Mouse (Mus musculus) CH12.LX (cell line): Measurements from ENCODE around the gene Cdk4. TPM values are rescaled to one million over a fixed set of nuclear protein-coding genes. Genes with fewer than 3 reads are reported as not detected.

Experiments
- DNase-seq: peaks from one replicate; pipeline ENCODE4 v3.0.0-alpha.2; 2013; ENCODE audit errors: extremely low read depth
- H3K27ac ChIP-seq: 2 replicates; pipeline ENCODE4 v1.5.1; 2012; ENCODE audit warnings: low read depth, mild to moderate bottlenecking, control low read depth, moderate library complexity; ENCODE audit not compliant: insufficient read depth
- H3K27me3 ChIP-seq: replicated peaks from 2 replicates; pipeline ENCODE3; 2012; ENCODE audit warnings: inconsistent platforms
- H3K36me3 ChIP-seq, 2 experiments: replicated peaks in 1 of 2; 2 replicates each; pipeline versions ENCODE3 to v1.6.1; 2012; ENCODE audit warnings: inconsistent platforms in 1 of 2, low read length in 1 of 2, mild to moderate bottlenecking in 1 of 2, mixed read lengths in 1 of 2, moderate library complexity in 1 of 2; ENCODE audit not compliant: control insufficient read depth in 1 of 2, insufficient read depth in 1 of 2
- H3K4me1 ChIP-seq, 2 experiments: 2 replicates each; pipeline ENCODE4 v1.6.1; 2012; ENCODE audit warnings: inconsistent platforms in 1 of 2, moderate library complexity in 1 of 2; ENCODE audit not compliant: insufficient read depth in 2 of 2, control insufficient read depth in 1 of 2
- H3K4me2 ChIP-seq: 2 replicates; pipeline ENCODE4 v1.6.1; 2012; ENCODE audit warnings: low read depth, mild to moderate bottlenecking, control low read depth; ENCODE audit not compliant: poor library complexity, insufficient read depth, severe bottlenecking
- H3K4me3 ChIP-seq, 3 experiments: fragments of 150-350 bp in 1 of 3; sonication (generic) in 1 of 3; replicated peaks in 1 of 3; 2 replicates each; pipeline versions ENCODE3 to v1.5.1; 2011 to 2012; ENCODE audit warnings: low read depth in 2 of 3, low read length in 2 of 3, mild to moderate bottlenecking in 2 of 3, moderate library complexity in 2 of 3, control low read depth in 1 of 3, improper control_type of control experiment in 1 of 3, inconsistent platforms in 1 of 3, mixed read lengths in 1 of 3; ENCODE audit not compliant: poor library complexity in 1 of 3
- H3K79me2 ChIP-seq: replicated peaks from 2 replicates; pipeline ENCODE4 v1.6.1; 2012; ENCODE audit warnings: mild to moderate bottlenecking, moderate library complexity; ENCODE audit not compliant: control insufficient read depth, poor library complexity, insufficient read depth, severe bottlenecking; ENCODE audit errors: extremely low read depth
- H3K9ac ChIP-seq: 2 replicates; pipeline ENCODE4 v1.6.1; 2012; ENCODE audit warnings: low read depth, mild to moderate bottlenecking, control low read depth, moderate library complexity; ENCODE audit not compliant: insufficient read depth
- H3K9me3 ChIP-seq: replicated peaks from 2 replicates; pipeline ENCODE3; 2012; ENCODE audit warnings: low read length, inconsistent platforms, mixed read lengths
- CHD2 ChIP-seq: IDR thresholded peaks from 2 replicates; pipeline ENCODE4 v1.6.1; 2011; ENCODE audit warnings: low read length, improper control_type of control experiment
- CTCF ChIP-seq, 2 experiments: IDR thresholded peaks in 1 of 2; conservative IDR thresholded peaks in 1 of 2; 2 replicates each; pipeline ENCODE4 v1.5.1; 2011 to 2012; ENCODE audit warnings: low read depth in 2 of 2, low read length in 2 of 2, improper control_type of control experiment in 1 of 2, inconsistent platforms in 1 of 2, mild to moderate bottlenecking in 1 of 2, moderate library complexity in 1 of 2
- E2F4 ChIP-seq: IDR thresholded peaks from 2 replicates; pipeline ENCODE4 v1.6.1; 2011; ENCODE audit warnings: low read depth, low read length, improper control_type of control experiment; ENCODE audit not compliant: insufficient replicate concordance
- ELF1 ChIP-seq: IDR thresholded peaks from 2 replicates; pipeline ENCODE4 v1.6.1; 2014; ENCODE audit warnings: low read depth, mild to moderate bottlenecking, inconsistent platforms, low read length, improper control_type of control experiment
- EP300 ChIP-seq: IDR thresholded peaks from 2 replicates; pipeline ENCODE4 v1.6.1; 2011; ENCODE audit warnings: low read length, improper control_type of control experiment
- HCFC1 ChIP-seq: IDR thresholded peaks from 2 replicates; pipeline ENCODE4 v1.6.1; 2012; ENCODE audit warnings: low read depth, mild to moderate bottlenecking, inconsistent platforms, low read length, improper control_type of control experiment
- KAT2A ChIP-seq: IDR thresholded peaks from 2 replicates; pipeline ENCODE4 v1.6.1; 2012; ENCODE audit warnings: low read length, improper control_type of control experiment, inconsistent platforms; ENCODE audit not compliant: insufficient replicate concordance
- MAX ChIP-seq: IDR thresholded peaks from 2 replicates; pipeline ENCODE4 v1.6.1; 2011; ENCODE audit warnings: low read length, improper control_type of control experiment
- MAZ ChIP-seq: IDR thresholded peaks from 2 replicates; pipeline ENCODE4 v1.6.1; 2012; ENCODE audit warnings: low read depth, mild to moderate bottlenecking, inconsistent platforms, low read length, improper control_type of control experiment, moderate library complexity
- MXI1 ChIP-seq: IDR thresholded peaks from 2 replicates; pipeline ENCODE4 v1.6.1; 2011; ENCODE audit warnings: mild to moderate bottlenecking, low read depth, low read length, improper control_type of control experiment
- MYC ChIP-seq: IDR thresholded peaks from 2 replicates; pipeline ENCODE4 v1.6.1; 2011; ENCODE audit warnings: low read depth, mild to moderate bottlenecking, improper control_type of control experiment, low read length
- NELFE ChIP-seq: IDR thresholded peaks from 2 replicates; pipeline ENCODE4 v1.6.1; 2011; ENCODE audit warnings: low read depth, low read length, improper control_type of control experiment
- NRF1 ChIP-seq: IDR thresholded peaks from 2 replicates; pipeline ENCODE4 v1.6.1; 2014; ENCODE audit warnings: low read depth, mild to moderate bottlenecking, inconsistent platforms, low read length, improper control_type of control experiment, moderate library complexity
- PAX5 ChIP-seq: IDR thresholded peaks from 2 replicates; pipeline ENCODE4 v1.6.1; 2012; ENCODE audit warnings: low read length, inconsistent platforms, mixed read lengths
- POLR2AphosphoS2 ChIP-seq: IDR thresholded peaks from 2 replicates; pipeline ENCODE4 v1.6.1; 2011; ENCODE audit warnings: low read depth, low read length, improper control_type of control experiment
- RCOR1 ChIP-seq: conservative IDR thresholded peaks from 2 replicates; pipeline ENCODE4 v1.6.1; 2012; ENCODE audit warnings: low read depth, mild to moderate bottlenecking, inconsistent platforms, low read length, improper control_type of control experiment
- SMC3 ChIP-seq: IDR thresholded peaks from 2 replicates; pipeline ENCODE4 v1.6.1; 2011; ENCODE audit warnings: low read depth, low read length, improper control_type of control experiment
- ZC3H11A ChIP-seq: IDR thresholded peaks from 2 replicates; pipeline ENCODE4 v1.6.1; 2012; ENCODE audit warnings: low read depth, mild to moderate bottlenecking, inconsistent platforms, low read length, improper control_type of control experiment
- ZMIZ1 ChIP-seq: IDR thresholded peaks from 2 replicates; pipeline ENCODE4 v1.6.1; 2012; ENCODE audit warnings: low read depth, mild to moderate bottlenecking, inconsistent platforms, low read length, improper control_type of control experiment
- ZNF384 ChIP-seq: IDR thresholded peaks from 2 replicates; pipeline ENCODE4 v1.6.1; 2012; ENCODE audit warnings: low read depth, low read length, improper control_type of control experiment, inconsistent platforms
- dilution Hi-C: fragments of 300-500 bp; cut with MboI; formaldehyde crosslinking; loops from 2 replicates; pipeline ENCODE4 v1.14.3; 2020; ENCODE audit warnings: low sequenced_read_pairs; ENCODE audit not compliant: extremely low pct_unique_long_range_greater_than_20kb, extremely low pct_ligation_motif_present
- in situ Hi-C: fragments of 300-500 bp; cut with MboI; formaldehyde crosslinking; loops from 3 replicates; pipeline ENCODE4 v1.14.3; 2019; ENCODE audit warnings: low sequenced_read_pairs, low pct_ligation_motif_present, low pct_unique_long_range_greater_than_20kb, mixed read lengths
- polyA plus RNA-seq: library from polyadenylated mRNA; unstranded; fragments of >175 nt; gene quantifications from 2 replicates; pipeline ENCODE4 v1.2.1, GENCODE M21; 2012; ENCODE audit warnings: low read depth; ENCODE audit not compliant: insufficient read length
- total RNA-seq, 2 experiments: library from RNA; depleted of rRNA; stranded (reverse); fragments of 300-350 nt in 1 of 2; fragments of >200 nt in 1 of 2; gene quantifications; 2 replicates each; pipeline ENCODE4 v1.2.3; 2012 to 2014

Gene Cdk4
- total and polyA plus RNA-seq, 3 experiments, result 257 to 921 (median 864) TPM

- no peak for DNase-seq
- dilution Hi-C loops, result no loop called here
- TF ChIP-seq POLR2AphosphoS2, result no peak
- no peak for TF ChIP-seq ZNF384
- TF ChIP-seq HCFC1, result no peak
- no peak for TF ChIP-seq NELFE
- no peak for TF ChIP-seq CHD2
- TF ChIP-seq MAX, result no peak
- no peak for TF ChIP-seq MYC
- no peak for TF ChIP-seq KAT2A
- no peak for TF ChIP-seq MXI1
- no peak for TF ChIP-seq PAX5
- TF ChIP-seq E2F4, result no peak
- no peak for TF ChIP-seq NRF1
- Histone ChIP-seq H3K9ac (no peak overlapping the region), H3K4me1 (peaks cover 4 to 20% of the 10 kb centered on the region in 2 experiments; a peak in 3 of 4 replicates), H3K27me3 (no peaks in the 10 kb centered on the region), H3K27ac (no peak overlapping the region), H3K79me2 (peaks cover 9% of the 10 kb centered on the region), H3K9me3 (no peaks in the 10 kb centered on the region), H3K36me3 (peaks cover 30 to 63% of the 10 kb centered on the region in 2 experiments), H3K4me3 (no peak overlapping the region), H3K4me2 (no peak overlapping the region)
- in situ Hi-C loops, result no loop called here
These were observed 15.6 kb downstream of the Cdk4 start for GRCm38 (mm10) chr10:127078677-127079575.

- dilution Hi-C loops, result no loop called here
- in situ Hi-C loops, result no loop called here
- DNase-seq, result no peak
- Histone ChIP-seq H3K36me3 (peaks cover 38 to 72% of the 10 kb centered on the region in 2 experiments), H3K4me3 (no peak overlapping the region), H3K9ac (no peak overlapping the region), H3K4me1 (peaks cover 4 to 20% of the 10 kb centered on the region in 2 experiments; a peak in 3 of 4 replicates), H3K9me3 (no peaks in the 10 kb centered on the region), H3K4me2 (no peak overlapping the region), H3K27ac (no peak overlapping the region), H3K79me2 (peaks cover 9% of the 10 kb centered on the region), H3K27me3 (no peaks in the 10 kb centered on the region)
- TF ChIP-seq RCOR1, result no peak
- no peak for TF ChIP-seq HCFC1
- TF ChIP-seq PAX5, result no peak
- no peak for TF ChIP-seq SMC3
- TF ChIP-seq EP300, result no peak
- no peak for TF ChIP-seq E2F4
- no peak for TF ChIP-seq ZNF384
- TF ChIP-seq MAZ, result no peak
- TF ChIP-seq ELF1, result no peak
- TF ChIP-seq CTCF (conservative IDR thresholded peaks at IDR 0.05 in 1 of 2, IDR thresholded peaks at IDR 0.05 in 1 of 2; ENCODE audit: low read depth in 2 of 2, low read length in 2 of 2), result no peak
- no peak for TF ChIP-seq ZMIZ1
- no peak for TF ChIP-seq ZC3H11A
- TF ChIP-seq NELFE, result no peak
These were observed 16.5 kb downstream of the Cdk4 start for GRCm38 (mm10) chr10:127079665-127080391.
